In genomic region chrX:49225792-49226426, GRCm38 (mm10) we compare ENCODE assay signal across 29 mouse cellular contexts.
DNase-seq lines count a peak whose midpoint lies in the region; ATAC-seq lines count a peak whose summit lies in the region.
"Had no signal": no experiment of that assay in that cellular context is flagged by ENCODE, and none has a peak within 500 bp of the region (broad histone marks: within the 10 kb centered on the region; RNA-seq: fewer than 3 reads in every experiment).

No protein-coding gene starts in this region.

- H3K27me3 ChIP-seq in midbrain, embryonic 11.5 days (ENCODE audit: control insufficient read depth, insufficient read depth, low read length): no peaks in the 10 kb centered on the region
- no peaks in the 10 kb centered on the region for H3K27me3 ChIP-seq in midbrain, embryonic 16.5 days (ENCODE audit: control insufficient read depth, insufficient read depth, low read depth, low read length)
- no peaks in the 10 kb centered on the region for H3K27me3 ChIP-seq in neural tube, embryonic 12.5 days (replicated peaks)
- H3K27me3 ChIP-seq in heart, embryonic 12.5 days (replicated peaks): no peaks in the 10 kb centered on the region
- H3K27me3 ChIP-seq: embryonic facial prominence, embryonic 13.5 days; forebrain, embryonic 15.5 days; heart, embryonic 13.5 days; stomach, embryonic 15.5 days had no signal

- H3K4me1 ChIP-seq in midbrain, embryonic 11.5 days (ENCODE audit: control insufficient read depth, insufficient read depth, low read length): no peaks in the 10 kb centered on the region
- no peaks in the 10 kb centered on the region for H3K4me1 ChIP-seq in midbrain, embryonic 16.5 days (ENCODE audit: control insufficient read depth, insufficient read depth, low read length)
- no peaks in the 10 kb centered on the region for H3K4me1 ChIP-seq in neural tube, embryonic 12.5 days
- H3K4me1 ChIP-seq in heart, embryonic 12.5 days (replicated peaks): no peaks in the 10 kb centered on the region
- H3K4me1 ChIP-seq: embryonic facial prominence, embryonic 13.5 days; forebrain, embryonic 15.5 days; heart, embryonic 13.5 days; stomach, embryonic 15.5 days had no signal

- H3K9ac ChIP-seq in midbrain, embryonic 11.5 days (ENCODE audit: low read length): no peak overlapping the region
- H3K9ac ChIP-seq in midbrain, embryonic 16.5 days (ENCODE audit: low read depth, low read length): no peak overlapping the region
- H3K9ac ChIP-seq in neural tube, embryonic 12.5 days: no peak overlapping the region
- H3K9ac ChIP-seq in heart, embryonic 12.5 days: no peak overlapping the region
- H3K9ac ChIP-seq: embryonic facial prominence, embryonic 13.5 days; forebrain, embryonic 15.5 days; heart, embryonic 13.5 days; hindbrain, embryonic 14.5 days; liver, embryonic 14.5 days; stomach, embryonic 15.5 days had no signal

- no peaks in the 10 kb centered on the region for H3K9me3 ChIP-seq in midbrain, embryonic 11.5 days (ENCODE audit: control insufficient read depth, low read length)
- H3K9me3 ChIP-seq in midbrain, embryonic 16.5 days (replicated peaks; ENCODE audit: control insufficient read depth, low read length, poor library complexity, severe bottlenecking): no peaks in the 10 kb centered on the region
- H3K9me3 ChIP-seq in neural tube, embryonic 12.5 days: no peaks in the 10 kb centered on the region
- no peaks in the 10 kb centered on the region for H3K9me3 ChIP-seq in heart, embryonic 12.5 days (replicated peaks)
- H3K9me3 ChIP-seq: embryonic facial prominence, embryonic 13.5 days; forebrain, embryonic 10.5 days; forebrain, embryonic 15.5 days; heart, embryonic 13.5 days; stomach, embryonic 15.5 days had no signal

- H3K4me3 ChIP-seq in midbrain, embryonic 11.5 days (ENCODE audit: low read depth, low read length): no peak overlapping the region
- no peak overlapping the region for H3K4me3 ChIP-seq in midbrain, embryonic 16.5 days (ENCODE audit: low read depth, low read length)
- H3K4me3 ChIP-seq in neural tube, embryonic 12.5 days: no peak overlapping the region
- no peak overlapping the region for H3K4me3 ChIP-seq in heart, embryonic 12.5 days
- H3K4me3 ChIP-seq: embryonic facial prominence, embryonic 13.5 days; forebrain, embryonic 10.5 days; forebrain, embryonic 15.5 days; heart, embryonic 13.5 days; stomach, embryonic 15.5 days had no signal

- WGBS in midbrain, embryonic 11.5 days: 41% methylated on average over 1 of the region's 1 CpGs
- WGBS in midbrain, embryonic 16.5 days: 29% methylated on average over 1 of the region's 1 CpGs
- 30% methylated on average over 1 of the region's 1 CpGs for WGBS in neural tube, embryonic 12.5 days
- WGBS in heart, embryonic 12.5 days: 67% methylated on average over 1 of the region's 1 CpGs

- no peaks in the 10 kb centered on the region for H3K36me3 ChIP-seq in midbrain, embryonic 11.5 days (ENCODE audit: control insufficient read depth, insufficient read depth, low read length)
- H3K36me3 ChIP-seq in midbrain, embryonic 16.5 days (ENCODE audit: control insufficient read depth, insufficient read depth, low read length): no peaks in the 10 kb centered on the region
- H3K36me3 ChIP-seq in neural tube, embryonic 12.5 days: no peaks in the 10 kb centered on the region
- H3K36me3 ChIP-seq in heart, embryonic 12.5 days: no peaks in the 10 kb centered on the region
- H3K36me3 ChIP-seq: embryonic facial prominence, embryonic 13.5 days; forebrain, embryonic 10.5 days; forebrain, embryonic 15.5 days; heart, embryonic 13.5 days; stomach, embryonic 15.5 days had no signal

- no peak overlapping the region for H3K4me2 ChIP-seq in midbrain, embryonic 11.5 days
- H3K4me2 ChIP-seq in midbrain, embryonic 16.5 days (ENCODE audit: low read length): no peak overlapping the region
- no peak overlapping the region for H3K4me2 ChIP-seq in neural tube, embryonic 12.5 days (replicated peaks)
- no peak overlapping the region for H3K4me2 ChIP-seq in heart, embryonic 12.5 days
- H3K4me2 ChIP-seq: embryonic facial prominence, embryonic 13.5 days; forebrain, embryonic 15.5 days; heart, embryonic 13.5 days; hindbrain, embryonic 14.5 days; stomach, embryonic 15.5 days had no signal

- no peak for DNase-seq in midbrain, embryonic 11.5 days (ENCODE audit: low spot score, missing footprints)
- DNase-seq in neural tube, embryonic 10.5 days (ENCODE audit: extremely low spot score, low spot score): no peak
- DNase-seq in embryo, embryonic 9.5 days (ENCODE audit: extremely low spot score): peak; percentile 0
- no peak for DNase-seq in heart, adult 9 months (ENCODE audit: low spot score in 2 of 2)
- DNase-seq: adrenal gland, postnatal 25 days; cerebellum, adult 18-20 months; cerebellum, postnatal 10 days; gastrocnemius, postnatal 36 days; heart, adult 18-20 months; heart, postnatal 14 days; kidney, adult 9 months; kidney, postnatal 25 days; liver; lung, adult 2 months; lung, postnatal 10 days; right cerebral cortex, postnatal 14 days; thymus, postnatal 14 days had no signal

- no peak overlapping the region for H3K27ac ChIP-seq in midbrain, embryonic 11.5 days (ENCODE audit: low read depth, low read length)
- H3K27ac ChIP-seq in midbrain, embryonic 16.5 days (ENCODE audit: low read length): no peak overlapping the region
- no peak overlapping the region for H3K27ac ChIP-seq in neural tube, embryonic 12.5 days
- H3K27ac ChIP-seq in heart, embryonic 12.5 days (ENCODE audit: poor library complexity, severe bottlenecking): no peak overlapping the region
- H3K27ac ChIP-seq: embryonic facial prominence, embryonic 13.5 days; forebrain, embryonic 10.5 days; forebrain, embryonic 15.5 days; heart, embryonic 13.5 days; hindbrain, embryonic 14.5 days; liver, embryonic 14.5 days; stomach, embryonic 15.5 days had no signal

- ATAC-seq in midbrain, embryonic 11.5 days (ENCODE audit: low FRiP score): peak; percentile 61
- no peak for ATAC-seq in midbrain, embryonic 16.5 days
- peak; percentile 66; the same call in 1 of the 2 replicates for ATAC-seq in neural tube, embryonic 12.5 days (ENCODE audit: low FRiP score, low read depth)
- no peak for ATAC-seq in heart, embryonic 12.5 days (ENCODE audit: insufficient number of reproducible peaks, low FRiP score)
- ATAC-seq: CD4-positive, CD25-positive, alpha-beta regulatory T cell, adult 4 months; forebrain, embryonic 15.5 days; intestine, postnatal 0 days had no signal

Comparison
In these comparisons a context has a peak if more than half of its experiments do, and no peak if none do; other contexts are left out.
1. ATAC-seq: peak in midbrain, embryonic 11.5 days (single experiment) and neural tube, embryonic 12.5 days (single experiment); none in midbrain, embryonic 16.5 days (single experiment) and heart, embryonic 12.5 days (single experiment).